Mouse (Mus musculus) intestine, postnatal 0 days (tissue): ENCODE data around the gene Nrp1. TPM values are rescaled to one million over a fixed set of nuclear protein-coding genes. Genes with fewer than 3 reads are reported as not detected.

Source experiments
- ATAC-seq: fragments of 200-750 bp; cut with Nextera tagmentation; 2 replicates; pipeline ENCODE4 v1.8.0; 2017; ENCODE audit warnings: mild to moderate bottlenecking, moderate TSS enrichment, moderate library complexity
- H3K27ac ChIP-seq: fragments of 300-500 bp; sonication (generic); 2 replicates; pipeline ENCODE4 v1.5.1; 2014; ENCODE audit warnings: mild to moderate bottlenecking, low read depth, low read length, moderate library complexity
- H3K27me3 ChIP-seq: fragments of 300-500 bp; sonication (generic); replicated peaks from 2 replicates; pipeline ENCODE4 v1.6.1; 2014; ENCODE audit warnings: low read length, mixed read lengths; ENCODE audit not compliant: control insufficient read depth, insufficient read depth
- H3K36me3 ChIP-seq: fragments of 300-500 bp; sonication (generic); 2 replicates; pipeline ENCODE4 v1.6.1; 2014; ENCODE audit warnings: mild to moderate bottlenecking, moderate library complexity; ENCODE audit not compliant: control insufficient read depth, insufficient read depth
- H3K4me1 ChIP-seq: fragments of 300-500 bp; sonication (generic); replicated peaks from 2 replicates; pipeline ENCODE4 v1.6.1; 2014; ENCODE audit warnings: antibody characterized with exemption, low read length, mixed read lengths; ENCODE audit not compliant: control insufficient read depth, insufficient read depth
- H3K4me2 ChIP-seq: fragments of 300-500 bp; sonication (generic); replicated peaks from 2 replicates; pipeline ENCODE4 v1.6.1; 2014; ENCODE audit warnings: low read depth, mild to moderate bottlenecking, moderate library complexity
- H3K4me3 ChIP-seq: fragments of 300-500 bp; sonication (generic); 2 replicates; pipeline ENCODE4 v1.5.1; 2014; ENCODE audit warnings: low read depth, low read length
- H3K9ac ChIP-seq: fragments of 300-500 bp; sonication (generic); 2 replicates; pipeline ENCODE4 v1.6.1; 2014; ENCODE audit warnings: mild to moderate bottlenecking, low read depth, low read length
- H3K9me3 ChIP-seq: fragments of 300-500 bp; sonication (generic); 2 replicates; pipeline ENCODE4 v1.6.1; 2016; ENCODE audit warnings: mixed run types; ENCODE audit not compliant: control insufficient read depth
- CTCF ChIP-seq: sonication (generic); IDR thresholded peaks from 2 replicates; pipeline ENCODE4 v1.5.1; 2016; ENCODE audit warnings: low read depth, mild to moderate bottlenecking, control low read depth, antibody characterized with exemption, moderate library complexity
- WGBS: fragments of 180-500 bp; shearing (Covaris S2); extraction: QIAGEN DNeasy Blood & Tissue Kit; methylation state at CpG from one replicate; pipeline ENCODE4 v1.1.7; 2014; 5-methylcytosine and 5-hydroxymethylcytosine counted together
- polyA plus RNA-seq: library from polyadenylated mRNA; unstranded; fragments of >200 nt; fragmentation: Nextera tagmentation; extraction: Ambion mirVana; gene quantifications from 2 replicates; pipeline ENCODE4 v1.2.1, GENCODE M21; 2015

The Nrp1 gene
- polyA plus RNA-seq, 1 experiment from 2014 or later = 15.7 TPM

DNA sequence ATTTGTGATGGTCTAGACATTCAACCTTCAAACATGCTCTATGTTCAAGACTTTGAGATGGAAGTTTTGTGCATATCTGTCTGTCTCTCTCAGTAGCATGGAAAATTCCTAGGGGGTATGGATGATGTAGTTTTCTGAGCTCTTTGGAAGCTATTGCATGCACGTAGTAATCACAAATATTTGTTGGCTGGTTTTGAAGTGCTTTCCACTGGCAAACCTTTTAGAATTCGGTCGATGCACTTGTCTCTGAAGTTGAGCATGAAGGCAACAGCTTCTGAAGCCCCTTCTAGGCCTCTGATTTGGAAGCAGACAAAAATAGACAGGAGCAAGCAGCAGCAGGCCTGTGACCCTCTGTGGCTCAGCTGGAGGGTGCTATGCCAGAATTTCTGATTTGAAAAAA, 18.9 kb upstream of the Nrp1 start:
- WGBS = 84% methylated on average over 3 of the region's 3 CpGs
- Histone ChIP-seq H3K9ac (no peak overlapping the region), H3K27me3 (no peaks in the 10 kb centered on the region), H3K4me3 (no peak overlapping the region), H3K4me1 (no peaks in the 10 kb centered on the region), H3K4me2 (no peak overlapping the region), H3K36me3 (no peaks in the 10 kb centered on the region), H3K27ac (no peak overlapping the region), H3K9me3 (no peaks in the 10 kb centered on the region)
- no peak for TF ChIP-seq CTCF
- no peak for ATAC-seq

DNA sequence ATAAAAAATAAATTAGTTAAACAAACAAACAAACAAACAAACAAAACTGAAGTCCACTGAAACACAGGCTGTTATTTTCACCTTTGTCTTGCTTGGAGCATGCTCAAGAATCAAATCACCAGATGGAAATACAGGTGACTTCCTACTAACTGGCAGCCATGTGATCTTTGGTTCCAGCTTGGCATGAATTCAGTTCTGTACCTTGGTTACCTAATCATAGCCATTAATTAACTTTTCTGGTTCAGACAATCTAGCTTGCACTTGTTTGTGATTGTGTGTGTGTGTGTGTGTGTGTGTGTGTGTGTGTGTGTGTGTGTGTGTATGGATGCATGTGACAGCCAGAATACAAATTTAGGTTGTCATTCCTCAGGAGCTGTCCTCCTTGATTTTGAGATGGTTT, 8.0 kb upstream of the Nrp1 start:
- TF ChIP-seq CTCF = no peak

DNA sequence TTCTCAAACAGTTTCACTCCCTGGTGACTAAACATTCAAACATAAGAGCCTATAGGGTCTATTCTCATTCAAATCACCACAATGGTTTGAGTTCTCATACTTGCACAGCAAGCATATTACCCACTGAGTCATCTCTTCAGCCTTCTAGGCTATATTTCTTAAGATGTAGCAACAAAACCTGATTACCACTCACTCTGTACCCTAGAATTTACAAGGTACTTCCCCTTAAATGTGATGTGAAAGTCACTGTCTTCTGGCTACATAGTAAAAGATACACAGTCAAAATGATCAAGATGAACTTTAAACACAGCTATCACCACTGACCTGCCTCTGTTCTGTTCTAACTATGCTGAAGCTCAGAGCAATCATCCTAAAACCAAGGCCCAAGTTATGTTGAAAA, 7.2 kb upstream of the Nrp1 start:
- ATAC-seq = no peak

More for the DNA sequence above, 8.0 kb upstream of the Nrp1 start:
- Histone ChIP-seq H3K27me3 (no peaks in the 10 kb centered on the region), H3K27ac (no peak overlapping the region), H3K36me3 (no peaks in the 10 kb centered on the region), H3K4me1 (no peaks in the 10 kb centered on the region), H3K4me3 (no peak overlapping the region), H3K4me2 (no peak overlapping the region), H3K9ac (no peak overlapping the region), H3K9me3 (no peaks in the 10 kb centered on the region)
- no peak for ATAC-seq

DNA sequence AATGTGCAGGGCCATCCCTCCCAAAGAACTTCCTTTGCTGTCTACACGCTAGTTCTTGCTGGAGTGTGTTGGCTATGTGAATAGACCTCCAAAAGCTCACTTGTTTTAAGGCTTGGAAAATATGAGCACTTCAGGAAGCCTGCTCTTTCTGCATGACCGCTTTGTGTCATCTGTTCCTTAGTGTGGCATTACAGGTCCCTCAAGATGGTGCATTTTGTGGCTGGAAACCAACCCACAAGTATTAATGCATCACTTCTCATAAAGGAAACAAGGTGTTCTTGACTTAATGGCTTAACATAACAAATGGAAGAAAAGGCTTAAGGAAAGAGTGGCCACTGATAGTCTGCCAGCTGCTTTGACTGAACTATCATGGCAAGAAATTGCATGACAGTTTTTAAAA, 5.6 kb upstream of the Nrp1 start:
- Histone ChIP-seq H3K4me1 (no peaks in the 10 kb centered on the region), H3K36me3 (no peaks in the 10 kb centered on the region), H3K27ac (no peak overlapping the region), H3K9me3 (no peaks in the 10 kb centered on the region), H3K9ac (no peak overlapping the region), H3K4me3 (no peak overlapping the region), H3K4me2 (no peak overlapping the region), H3K27me3 (no peaks in the 10 kb centered on the region)
- TF ChIP-seq CTCF = no peak
- 86% methylated on average over 2 of the region's 2 CpGs for WGBS
- no peak for ATAC-seq

More for the DNA sequence above, 7.2 kb upstream of the Nrp1 start:
- no peak overlapping the region for H3K4me2 ChIP-seq
- no peak for TF ChIP-seq CTCF
- no peaks in the 10 kb centered on the region for H3K4me1 ChIP-seq
- H3K27me3 ChIP-seq = no peaks in the 10 kb centered on the region
- no peak overlapping the region for H3K4me3 ChIP-seq
- H3K27ac ChIP-seq = no peak overlapping the region
- no peak overlapping the region for H3K9ac ChIP-seq
- no peaks in the 10 kb centered on the region for H3K9me3 ChIP-seq
- no peaks in the 10 kb centered on the region for H3K36me3 ChIP-seq

DNA sequence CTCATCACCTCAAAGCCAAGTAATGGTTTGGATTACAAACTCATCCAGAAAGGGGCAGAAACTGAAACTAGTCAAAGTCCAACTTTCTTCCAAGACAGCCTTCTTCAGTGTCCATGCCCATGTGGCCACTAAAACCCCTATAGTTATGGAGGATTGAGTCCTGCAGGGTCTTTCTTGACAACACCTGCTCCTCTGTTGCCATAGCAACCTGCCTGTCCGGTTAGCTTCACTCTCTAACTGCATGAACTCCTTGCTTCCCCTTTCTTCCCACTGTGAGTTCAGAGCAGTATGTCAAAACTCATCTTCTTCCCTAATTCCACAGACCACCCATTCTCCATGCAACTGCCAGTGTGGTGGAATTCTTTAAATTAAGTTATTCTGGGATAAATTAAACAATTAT, 4.4 kb upstream of the Nrp1 start:
- Histone ChIP-seq H3K4me3 (no peak overlapping the region), H3K4me2 (no peak overlapping the region), H3K9me3 (no peaks in the 10 kb centered on the region), H3K36me3 (no peaks in the 10 kb centered on the region), H3K4me1 (no peaks in the 10 kb centered on the region), H3K9ac (no peak overlapping the region), H3K27ac (no peak overlapping the region), H3K27me3 (no peaks in the 10 kb centered on the region)
- no peak for ATAC-seq
- 31% methylated on average over 1 of the region's 1 CpGs for WGBS
- no peak for TF ChIP-seq CTCF

DNA sequence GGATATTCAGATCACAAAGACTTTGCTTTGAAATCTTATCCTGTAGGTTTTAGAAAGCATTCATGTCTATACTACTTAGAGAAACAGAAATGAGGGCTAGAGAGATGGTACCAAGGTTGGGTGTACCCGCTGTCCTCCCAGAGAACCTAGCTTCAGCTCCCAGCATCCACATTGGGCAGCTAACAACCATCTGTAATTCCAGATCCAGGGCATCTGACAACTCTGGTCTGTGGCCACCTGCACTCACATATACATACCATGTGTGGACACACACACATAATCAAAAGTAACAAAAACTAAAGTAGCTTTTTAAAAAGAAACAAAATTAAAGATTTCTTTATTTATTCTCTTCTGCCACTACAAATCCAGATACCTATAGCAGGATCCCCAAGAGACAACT, 3.3 kb upstream of the Nrp1 start:
- no peaks in the 10 kb centered on the region for H3K4me1 ChIP-seq
- no peak overlapping the region for H3K4me3 ChIP-seq
- no peak for TF ChIP-seq CTCF
- no peak overlapping the region for H3K4me2 ChIP-seq
- no peak for ATAC-seq
- no peak overlapping the region for H3K27ac ChIP-seq
- no peak overlapping the region for H3K9ac ChIP-seq
- no peaks in the 10 kb centered on the region for H3K9me3 ChIP-seq
- H3K27me3 ChIP-seq = 0 out of 2 replicates have a peak, but pooled peaks cover 5% of the 10 kb centered on the region
- 97% methylated on average over 1 of the region's 1 CpGs for WGBS
- no peaks in the 10 kb centered on the region for H3K36me3 ChIP-seq

DNA sequence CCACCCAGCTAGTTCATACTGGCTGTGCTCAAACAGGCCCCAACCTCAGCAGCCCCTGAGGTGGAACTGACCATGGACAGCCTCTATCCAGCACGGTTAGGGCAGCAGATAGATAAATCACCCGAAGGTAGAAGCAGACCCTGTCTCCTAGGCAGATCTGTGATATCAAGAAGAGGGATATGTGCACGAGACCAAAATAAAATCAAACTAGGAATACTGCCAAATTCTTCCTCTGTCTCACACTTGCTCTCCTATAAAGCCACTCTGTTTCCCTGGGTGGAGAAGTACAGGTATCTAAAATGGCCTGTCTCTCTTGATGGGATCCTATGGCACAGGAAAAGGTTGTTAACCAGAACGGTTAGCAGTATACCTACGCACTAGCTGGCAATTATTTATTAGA, 2.2 kb upstream of the Nrp1 start:
- no peak for ATAC-seq
- whole genome bisulfite sequencing = 79% methylated on average over 5 of the region's 5 CpGs
- Histone ChIP-seq H3K9ac (no peak overlapping the region), H3K27me3 (0 out of 2 replicates have a peak, but pooled peaks cover 5% of the 10 kb centered on the region), H3K9me3 (no peaks in the 10 kb centered on the region), H3K4me1 (no peaks in the 10 kb centered on the region), H3K36me3 (no peaks in the 10 kb centered on the region), H3K27ac (no peak overlapping the region), H3K4me2 (peak overlapping the region; percentile 95; the same call in 1 of the 2 replicates), H3K4me3 (no peak overlapping the region)
- TF ChIP-seq CTCF = no peak
